Mouse (Mus musculus): Measurements from ENCODE around the gene Rab19.

GRCm38 (mm10) chr6:39373301-39373955 lies 7.5 kb upstream of the Rab19 start:
- TF ChIP-seq CTCF (conservative IDR thresholded peaks at IDR 0.05; ENCODE audit: insufficient read depth, insufficient read length, low read depth, low read length) (no peak), POLR2A (IDR thresholded peaks at IDR 0.05; ENCODE audit: low read depth, low read length) (no peak)

Measured in kidney, adult 2 months (tissue).